Mouse (Mus musculus): Measurements from ENCODE around the gene Slc6a16.

Gene Slc6a16

DNA sequence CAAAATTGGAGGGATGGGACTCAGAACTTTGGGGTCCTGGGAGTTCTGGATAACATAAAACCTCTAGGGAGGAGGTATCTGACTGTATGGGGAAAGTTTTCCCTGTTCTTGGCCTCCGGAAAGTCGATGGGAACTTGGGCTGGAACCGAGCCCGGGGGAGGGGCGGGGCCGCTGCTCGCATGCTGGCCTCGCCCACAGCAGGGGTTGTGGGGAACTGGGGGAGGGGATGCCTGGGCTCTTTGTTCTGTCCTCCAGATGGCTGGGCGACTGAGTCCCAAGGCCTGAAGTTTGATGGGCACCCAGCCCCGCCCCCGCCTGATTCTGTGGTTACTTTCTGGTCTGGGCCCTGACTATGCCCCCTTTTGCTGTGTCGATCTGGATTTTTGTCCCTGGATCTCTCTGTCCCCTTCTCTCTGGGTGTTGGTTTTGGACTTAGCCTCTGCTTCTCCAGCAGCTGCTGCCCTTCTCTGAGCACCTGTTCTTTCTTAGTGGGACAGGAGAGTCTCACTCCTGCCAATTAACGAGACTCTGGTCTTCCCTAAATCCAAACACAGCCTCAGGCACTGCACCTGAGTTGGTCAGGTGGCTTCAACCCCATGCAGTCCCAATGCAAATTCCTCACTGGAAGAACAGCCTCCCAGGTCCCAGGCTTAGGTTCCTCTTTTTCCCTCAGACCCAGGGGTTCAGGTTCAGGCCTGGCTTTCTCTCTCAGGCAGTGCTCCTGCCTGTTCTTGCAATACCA is 24.3 kb upstream of the Slc6a16 start:
- DNase-seq (ENCODE audit: low read depth, low spot score): no peak

- DNase-seq (ENCODE audit: low read depth, low spot score): no peak
Observed at GRCm38 (mm10) chr7:45221680-45222079, 19.2 kb upstream of the Slc6a16 start.

GRCm38 (mm10) chr7:45224826-45225225 is 16.1 kb upstream of the Slc6a16 start:
- DNase-seq (ENCODE audit: low read depth, low spot score): no peak

GRCm38 (mm10) chr7:45226421-45226820 is 14.5 kb upstream of the Slc6a16 start:
- DNase-seq (ENCODE audit: low read depth, low spot score): no peak

GRCm38 (mm10) chr7:45228548-45228947 is 12.3 kb upstream of the Slc6a16 start:
- DNase-seq (ENCODE audit: low read depth, low spot score): no peak

DNA sequence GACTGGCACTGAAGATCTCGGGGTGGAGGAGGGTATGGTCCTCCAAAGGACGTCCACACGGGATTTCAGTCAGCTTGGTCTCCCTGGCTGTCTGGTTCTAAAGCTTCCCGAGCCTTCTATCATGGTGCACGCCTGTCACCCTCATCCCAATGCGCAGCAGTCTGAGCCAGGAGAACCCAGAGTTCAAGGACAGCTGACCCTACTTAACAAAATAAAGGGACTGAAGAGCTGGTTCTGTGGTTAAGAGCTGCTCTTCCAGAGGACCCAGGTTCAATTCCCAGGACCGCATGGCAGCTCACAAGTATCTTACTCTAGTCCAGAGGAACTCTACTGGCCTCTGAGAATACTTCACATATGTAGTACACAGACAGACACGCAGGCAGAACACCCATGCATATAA is 11.8 kb upstream of the Slc6a16 start:
- no peak for DNase-seq (ENCODE audit: low read depth, low spot score)

DNA sequence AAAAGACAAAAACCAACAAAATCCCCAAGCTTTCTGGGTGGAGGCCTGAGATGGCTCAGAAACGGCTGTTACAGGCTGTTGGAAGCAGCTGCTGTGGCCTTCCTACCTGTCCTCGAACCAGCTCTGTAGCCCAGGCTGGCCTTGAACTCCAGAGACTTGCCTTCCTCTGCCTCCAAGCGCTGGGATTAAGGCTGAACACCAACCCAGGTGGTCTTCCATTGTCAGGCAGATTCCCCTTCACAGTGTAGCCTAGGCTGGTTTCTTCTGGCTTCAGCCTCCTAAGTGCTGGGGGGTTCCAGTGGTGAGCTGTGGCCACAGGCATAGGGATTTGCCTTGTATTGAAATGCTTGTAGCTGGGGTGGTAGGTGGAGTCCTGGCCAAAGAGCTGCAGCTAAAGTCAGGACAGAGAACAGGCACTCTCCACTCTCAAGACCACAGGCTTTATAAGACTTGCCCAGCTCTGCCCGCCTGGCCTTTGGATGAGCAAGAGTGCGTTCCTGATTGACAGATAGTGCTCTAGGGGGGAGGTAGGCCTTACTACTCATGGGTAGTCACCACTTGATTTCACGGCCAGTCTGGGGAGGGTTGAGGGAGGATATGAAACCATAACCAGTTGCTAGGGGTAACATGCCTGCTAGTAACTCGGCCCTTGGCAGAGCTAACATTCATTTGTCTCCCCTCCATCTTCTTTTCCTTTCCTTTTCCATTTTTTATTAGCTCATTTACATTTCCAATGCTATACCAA is 11.3 kb upstream of the Slc6a16 start:
- DNase-seq (ENCODE audit: low read depth, low spot score): no peak

DNA sequence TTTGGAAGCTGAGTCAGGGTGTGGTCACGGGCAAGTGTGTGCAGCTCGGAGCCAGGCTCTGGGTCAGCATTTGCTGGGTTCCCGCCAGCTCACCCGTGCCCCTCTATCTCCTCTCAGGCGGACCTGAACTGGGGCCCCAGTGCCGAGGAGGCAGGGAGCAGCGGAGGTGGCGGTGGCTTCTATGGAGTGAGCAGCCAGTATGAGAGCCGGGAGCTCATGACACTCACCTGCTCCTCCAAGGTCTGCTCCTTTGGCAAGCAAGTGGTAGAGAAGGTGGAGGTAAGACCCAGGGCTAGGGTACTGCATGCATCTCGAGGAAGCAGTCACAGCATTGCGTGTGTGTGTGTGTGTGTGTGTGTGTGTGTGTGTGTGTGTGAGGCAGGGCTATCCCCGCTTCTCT is 9.7 kb upstream of the Slc6a16 start:
- no peak for DNase-seq (ENCODE audit: low read depth, low spot score)

DNA sequence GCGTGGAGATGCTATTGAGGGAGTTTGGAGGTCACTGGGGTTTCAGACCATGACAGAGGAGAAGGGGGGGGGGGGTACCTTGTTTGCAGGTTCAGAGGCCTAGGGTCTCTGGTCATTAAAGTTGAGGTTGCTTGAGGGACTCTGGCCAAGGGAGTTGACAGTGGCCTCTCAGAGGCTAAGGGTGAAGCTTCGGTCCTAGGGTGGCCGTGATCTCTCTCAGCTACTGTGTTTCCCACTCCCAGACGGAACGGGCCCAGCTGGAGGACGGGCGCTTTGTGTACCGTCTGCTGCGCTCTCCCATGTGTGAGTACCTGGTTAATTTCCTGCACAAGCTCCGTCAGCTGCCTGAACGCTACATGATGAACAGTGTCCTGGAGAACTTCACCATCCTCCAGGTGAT is 8.9 kb upstream of the Slc6a16 start:
- no peak for DNase-seq (ENCODE audit: low read depth, low spot score)

- DNase-seq (ENCODE audit: low read depth, low spot score): peak; percentile 82
Observed at GRCm38 (mm10) chr7:45232716-45233465, 8.0 kb upstream of the Slc6a16 start.

GRCm38 (mm10) chr7:45233580-45234332 is 7.1 kb upstream of the Slc6a16 start:
- DNase-seq (ENCODE audit: low read depth, low spot score): peak; percentile 94

DNA sequence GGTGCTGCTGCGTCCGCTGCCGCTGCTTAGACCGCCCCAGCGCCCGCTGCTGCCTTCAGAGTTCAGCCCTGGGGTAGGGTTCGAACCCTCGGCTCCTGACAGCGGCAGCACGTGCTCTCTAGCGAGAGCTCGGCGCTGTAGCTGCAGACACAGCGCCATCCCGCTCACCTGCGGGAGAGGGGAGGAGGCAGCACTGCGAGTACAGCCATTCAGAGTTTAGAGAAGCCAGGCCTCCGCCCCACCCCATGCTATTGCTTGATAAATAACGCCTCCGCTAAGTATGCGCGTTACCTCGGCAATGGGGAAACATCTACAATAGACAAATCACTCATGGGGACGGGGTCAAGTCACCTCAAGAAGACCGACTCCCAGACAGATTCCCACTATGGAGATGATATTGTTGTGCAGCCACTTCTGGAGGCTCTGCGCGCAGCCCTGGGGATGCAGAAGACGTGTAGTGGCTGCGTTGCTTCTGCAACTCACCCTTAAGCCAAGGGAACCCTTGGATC is 6.5 kb upstream of the Slc6a16 start:
- DNase-seq (ENCODE audit: low read depth, low spot score): peak; percentile 53

GRCm38 (mm10) chr7:45234922-45235571 is 5.8 kb upstream of the Slc6a16 start:
- DNase-seq (ENCODE audit: low read depth, low spot score): peak; percentile 57

GRCm38 (mm10) chr7:45235656-45236180 is 5.2 kb upstream of the Slc6a16 start:
- DNase-seq (ENCODE audit: low read depth, low spot score): no peak

- DNase-seq (ENCODE audit: low read depth, low spot score): no peak
Observed at GRCm38 (mm10) chr7:45237747-45238699, 2.9 kb upstream of the Slc6a16 start.

DNA sequence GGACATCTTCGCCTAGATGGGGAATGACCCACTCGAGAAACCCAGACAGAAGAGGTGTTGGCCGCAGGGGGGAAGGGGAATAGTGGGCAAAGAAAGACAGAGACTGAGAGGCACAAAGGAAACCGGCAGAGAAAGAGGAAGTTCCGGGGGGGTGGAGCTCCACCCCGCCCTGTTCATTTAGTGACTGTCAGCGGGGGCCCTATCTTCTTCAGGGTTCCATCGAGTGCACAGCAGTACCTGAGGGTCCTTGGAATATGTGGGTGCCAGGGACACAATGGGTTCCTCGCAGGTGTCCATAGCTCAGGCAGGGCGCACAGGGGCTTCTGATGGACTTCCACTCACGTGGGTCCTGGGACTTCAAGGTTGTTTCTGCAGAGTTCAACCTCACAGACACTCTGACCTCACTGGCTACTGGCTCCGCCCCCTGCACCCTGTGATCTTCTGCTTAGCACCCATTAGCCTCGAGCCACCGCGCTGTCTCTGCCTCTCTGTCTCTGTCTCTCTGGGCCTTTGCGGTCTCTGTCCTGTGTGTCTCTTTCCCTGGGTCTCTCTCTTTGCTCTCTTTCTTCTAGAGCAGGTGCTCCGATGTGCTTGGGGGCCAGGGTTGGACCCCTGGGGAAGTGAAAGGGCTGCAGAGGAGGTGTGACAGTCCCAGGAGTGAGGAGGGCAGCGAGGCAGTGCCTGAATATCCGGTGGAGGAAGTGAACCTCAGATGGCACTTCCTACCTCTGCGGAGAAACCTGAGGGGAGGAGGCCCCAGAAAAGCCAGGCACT is 2.0 kb upstream of the Slc6a16 start, which contains the start of gene Cd37:
Gene Cd37, minus strand, starts transcription at position 393 of the 774 bp plus-strand sequence.
- no peak for DNase-seq (ENCODE audit: low read depth, low spot score)

- no peak for DNase-seq (ENCODE audit: low read depth, low spot score)
Observed at GRCm38 (mm10) chr7:45240109-45240508, 776 bp upstream of the Slc6a16 start.

DNA sequence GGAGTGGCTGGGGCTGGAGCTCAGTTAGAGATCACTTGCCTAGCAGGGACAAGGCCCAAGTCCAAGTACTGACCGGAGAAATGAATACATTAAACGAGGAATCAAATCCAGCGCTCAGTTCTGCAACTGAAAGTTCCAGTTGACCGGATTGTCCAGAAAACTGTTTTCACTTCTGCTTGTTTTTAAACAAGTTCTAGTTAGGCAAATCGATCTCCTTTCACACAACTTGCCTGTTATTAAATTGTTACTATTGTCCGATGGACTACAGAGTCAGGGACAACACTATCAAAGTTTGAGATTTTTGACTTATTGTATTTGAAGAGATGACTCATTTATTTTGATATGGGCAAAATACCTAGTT is 484 bp downstream of the Slc6a16 start:
- no peak for DNase-seq (ENCODE audit: low read depth, low spot score)

GRCm38 (mm10) chr7:45247666-45248065 is 6.8 kb downstream of the Slc6a16 start:
- peak; percentile 40 for DNase-seq (ENCODE audit: low read depth, low spot score)
